Mouse (Mus musculus) heart, adult 2 months (tissue): ENCODE measurements around the gene Gm47791.

Experiments used
- CTCF ChIP-seq: fragments of 200-600 bp; IDR thresholded peaks from 2 replicates; pipeline ENCODE4 v1.8.1; 2022; ENCODE audit warnings: antibody characterized with exemption, mild to moderate bottlenecking, moderate library complexity
- EP300 ChIP-seq: fragments of 200-500 bp; IDR thresholded peaks from 2 replicates; pipeline ENCODE4 v1.6.1; 2011; ENCODE audit warnings: low read depth, low read length, control low read depth; ENCODE audit not compliant: insufficient read depth
- POLR2A ChIP-seq: fragments of 200-500 bp; IDR thresholded peaks from 2 replicates; pipeline ENCODE4 v1.6.1; 2011; ENCODE audit warnings: mild to moderate bottlenecking, low read depth, low read length, control low read depth; ENCODE audit not compliant: insufficient read depth

DNA sequence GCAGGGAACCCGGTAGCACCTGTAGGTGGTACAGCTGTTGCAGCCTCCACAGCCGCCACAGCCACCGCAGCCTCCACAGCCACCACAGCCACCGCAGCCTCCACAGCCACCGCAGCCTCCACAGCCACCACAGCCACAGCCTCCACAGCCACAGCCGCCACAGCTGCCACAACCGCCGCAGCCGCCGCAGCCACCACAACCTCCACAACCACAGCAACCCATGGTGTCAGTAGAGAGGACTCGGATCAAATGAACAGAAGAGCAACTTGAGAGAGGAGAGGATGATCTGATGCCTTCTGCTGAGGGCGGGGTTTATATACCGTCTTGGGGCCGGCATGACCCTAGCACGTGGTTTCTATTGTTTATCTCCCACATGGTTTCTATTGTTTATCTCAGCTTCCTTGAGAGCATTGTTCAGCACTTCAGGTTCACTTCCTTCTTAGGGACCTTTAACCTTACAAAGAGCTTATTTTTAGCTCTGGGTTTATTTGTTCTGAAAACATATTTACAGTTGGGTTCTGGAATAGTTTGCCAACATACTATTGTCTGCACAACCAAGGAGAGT lies at the start of gene Gm47791:
- TF ChIP-seq CTCF (no peak), EP300 (no peak), POLR2A (no peak)
